Mouse (Mus musculus) embryonic facial prominence, embryonic 11.5 days (tissue): ENCODE measurements at regions not wholly inside any gene's neighbourhood (a gene's known extent, or its start where the extent isn't known, plus 50 kb on each side); places are given as distances from the start of the nearest gene placed in this dataset.

Experiments
- ATAC-seq: fragments of 200-750 bp; cut with Nextera tagmentation; replicated peaks from 2 replicates; pipeline ENCODE4 v1.8.0; 2017; ENCODE audit warnings: low read depth; ENCODE audit not compliant: insufficient number of reproducible peaks, low FRiP score, low TSS enrichment
- DNase-seq: peaks from one replicate; pipeline ENCODE4 v3.0.0-alpha.2; 2015; ENCODE audit warnings: low spot score
- H3K27ac ChIP-seq: fragments of 300-500 bp; sonication (generic); replicated peaks from 2 replicates; pipeline ENCODE4 v1.5.1; 2014; ENCODE audit warnings: mild to moderate bottlenecking, low read depth, low read length, control low read depth
- H3K27me3 ChIP-seq: fragments of 300-500 bp; sonication (generic); 2 replicates; pipeline ENCODE4 v1.6.1; 2014; ENCODE audit warnings: mild to moderate bottlenecking, low read length, moderate library complexity, mixed read lengths; ENCODE audit not compliant: control insufficient read depth, insufficient read depth
- H3K36me3 ChIP-seq: fragments of 300-500 bp; sonication (generic); replicated peaks from 2 replicates; pipeline ENCODE4 v1.6.1; 2014; ENCODE audit warnings: low read depth, mild to moderate bottlenecking, low read length, moderate library complexity, mixed read lengths; ENCODE audit not compliant: control insufficient read depth, insufficient read depth
- H3K4me1 ChIP-seq: fragments of 300-500 bp; sonication (generic); 2 replicates; pipeline ENCODE4 v1.6.1; 2014; ENCODE audit warnings: low read length, mixed read lengths; ENCODE audit not compliant: control insufficient read depth, insufficient read depth
- H3K4me2 ChIP-seq: fragments of 300-500 bp; sonication (generic); 2 replicates; pipeline ENCODE4 v1.6.1; 2014; ENCODE audit warnings: low read depth, mild to moderate bottlenecking, control low read depth, low read length, moderate library complexity
- H3K4me3 ChIP-seq: fragments of 300-500 bp; sonication (generic); 2 replicates; pipeline ENCODE4 v1.5.1; 2014; ENCODE audit warnings: low read depth, low read length, control low read depth
- H3K9ac ChIP-seq: fragments of 300-500 bp; sonication (generic); replicated peaks from 2 replicates; pipeline ENCODE4 v1.6.1; 2014; ENCODE audit warnings: mild to moderate bottlenecking, control low read depth, low read length
- H3K9me3 ChIP-seq: fragments of 300-500 bp; sonication (generic); replicated peaks from 2 replicates; pipeline ENCODE4 v1.6.1; 2016; ENCODE audit warnings: mild to moderate bottlenecking, low read length, inconsistent platforms, mixed read lengths; ENCODE audit not compliant: control insufficient read depth
- WGBS: fragments of 180-500 bp; shearing (Covaris S2); extraction: QIAGEN DNeasy Blood & Tissue Kit; methylation state at CpG from one replicate; pipeline ENCODE4 v1.1.7; 2014; 5-methylcytosine and 5-hydroxymethylcytosine counted together

DNA sequence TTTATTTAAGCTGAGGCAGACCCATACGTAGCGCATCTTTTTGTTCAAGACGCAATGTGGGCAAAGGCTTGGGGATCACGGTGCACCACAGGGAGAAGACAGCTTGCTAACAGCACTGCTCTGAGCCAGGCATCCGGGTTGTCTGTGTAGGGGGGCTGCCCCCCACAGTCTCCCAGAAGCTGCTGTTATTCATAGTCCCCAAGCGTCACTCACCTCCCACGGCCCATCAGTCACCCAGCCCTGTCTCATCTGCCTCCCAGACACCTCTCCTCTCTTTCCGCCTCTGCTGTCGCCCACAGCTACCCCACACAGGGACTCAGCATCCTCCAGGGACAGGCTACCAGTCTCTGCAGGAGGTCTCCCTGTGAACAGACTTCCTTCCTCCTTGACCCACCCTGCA, 75.7 kb downstream of the Chst1 start:
- Histone ChIP-seq H3K27me3 (no peaks in the 10 kb centered on the region), H3K9me3 (no peaks in the 10 kb centered on the region), H3K4me3 (no peak overlapping the region), H3K9ac (no peak overlapping the region), H3K4me2 (no peak overlapping the region), H3K27ac (no peak overlapping the region), H3K36me3 (no peaks in the 10 kb centered on the region), H3K4me1 (no peaks in the 10 kb centered on the region)
- DNase-seq = no peak
- WGBS = 62% methylated on average over 9 of the region's 9 CpGs
- no peak for ATAC-seq

DNA sequence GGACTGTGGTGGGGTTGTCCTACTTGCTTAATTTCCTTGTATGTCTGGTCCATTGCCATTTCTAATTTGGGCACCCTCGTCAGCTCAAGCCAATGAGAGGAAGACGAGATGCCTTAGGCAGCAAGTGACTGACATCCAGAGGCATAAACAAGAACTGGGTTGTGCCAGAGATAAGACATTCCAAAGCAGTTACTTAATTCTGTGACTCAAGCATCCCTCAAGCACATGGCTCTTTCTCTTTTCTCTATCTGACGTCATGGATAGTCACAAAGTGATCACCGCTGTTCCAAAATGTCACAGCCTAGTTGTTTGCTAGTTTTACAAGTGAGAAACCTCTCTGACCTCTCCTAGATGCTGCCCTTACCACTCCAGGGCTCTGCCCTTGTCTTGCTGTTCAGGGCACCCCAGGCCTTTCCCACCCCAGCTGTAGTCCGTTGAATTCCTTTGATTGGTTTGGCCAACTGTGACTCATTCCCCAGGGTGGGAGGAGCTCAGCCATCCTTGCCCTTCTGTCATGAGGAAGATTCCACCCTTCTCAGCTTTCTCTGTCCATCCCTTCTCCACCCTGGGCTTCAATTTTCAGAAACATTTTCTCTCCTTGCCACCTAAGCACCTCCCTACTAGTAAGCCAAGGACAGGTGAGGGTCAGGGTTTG, 78.9 kb downstream of the Chst1 start:
- H3K4me2 ChIP-seq = no peak overlapping the region
- WGBS = 71% methylated on average over 5 of the region's 5 CpGs
- H3K9me3 ChIP-seq = no peaks in the 10 kb centered on the region
- no peak overlapping the region for H3K27ac ChIP-seq
- H3K4me3 ChIP-seq = no peak overlapping the region
- H3K36me3 ChIP-seq = no peaks in the 10 kb centered on the region
- H3K4me1 ChIP-seq = no peaks in the 10 kb centered on the region
- no peaks in the 10 kb centered on the region for H3K27me3 ChIP-seq
- no peak overlapping the region for H3K9ac ChIP-seq
- DNase-seq (no peak), ATAC-seq (no peak)

DNA sequence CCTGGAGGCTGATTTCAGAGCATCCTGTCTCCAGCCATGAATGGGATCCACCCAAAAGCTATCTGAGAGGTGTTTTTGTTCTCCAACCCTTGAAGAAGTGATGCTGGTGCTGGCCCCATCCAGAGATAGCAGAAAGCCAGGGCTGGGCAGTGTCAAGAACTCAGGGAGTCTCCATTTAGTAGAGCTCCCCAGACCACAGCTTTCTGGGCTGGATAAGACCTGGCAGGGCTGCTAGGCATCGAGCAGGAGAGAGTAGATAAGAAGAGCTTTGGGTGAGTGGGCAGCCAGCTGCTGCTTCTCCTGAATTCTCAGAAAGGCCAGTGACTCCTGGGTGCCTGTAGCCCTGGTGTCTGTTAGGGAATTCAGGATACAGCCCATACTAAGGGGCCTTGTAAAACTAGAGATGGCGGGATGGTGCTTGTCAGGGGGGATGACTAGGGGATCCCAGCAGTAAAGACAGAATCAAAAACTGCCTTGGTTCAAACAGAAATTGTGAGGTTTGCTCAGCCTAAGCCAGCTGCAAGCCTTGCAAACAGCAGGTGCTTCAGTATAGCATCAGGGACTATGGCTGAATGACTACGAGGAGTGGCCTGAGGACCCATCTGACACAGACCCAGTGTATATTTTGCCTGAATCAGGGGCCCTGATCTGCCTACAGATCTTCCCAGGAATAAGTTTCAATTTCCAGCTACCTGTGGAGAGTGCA, 79.6 kb downstream of the Chst1 start:
- Histone ChIP-seq H3K4me1 (no peaks in the 10 kb centered on the region), H3K36me3 (no peaks in the 10 kb centered on the region), H3K9ac (no peak overlapping the region), H3K9me3 (no peaks in the 10 kb centered on the region), H3K27me3 (no peaks in the 10 kb centered on the region), H3K27ac (no peak overlapping the region), H3K4me3 (no peak overlapping the region), H3K4me2 (no peak overlapping the region)
- DNase-seq (no peak), ATAC-seq (no peak)
- 83% methylated on average over 3 of the region's 3 CpGs for WGBS

DNA sequence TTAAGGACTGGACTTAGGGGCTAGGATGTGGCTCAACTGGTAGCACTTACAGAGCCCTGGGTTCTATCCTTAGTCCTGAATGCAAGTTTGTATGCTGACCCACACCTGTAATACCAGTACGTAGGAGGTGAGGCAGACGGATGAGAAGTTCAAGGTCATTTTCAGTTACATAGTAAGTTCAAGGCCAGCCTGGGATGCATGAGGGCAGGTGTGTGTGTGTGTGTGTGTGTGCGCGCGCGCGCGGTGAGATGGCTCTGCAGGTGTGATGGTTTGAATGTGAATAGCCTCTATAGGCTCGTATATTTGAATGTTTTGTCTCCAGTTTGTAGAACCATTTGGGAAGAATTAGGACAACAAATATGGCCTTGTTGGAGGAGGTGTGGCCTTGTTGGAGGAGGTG, 82.7 kb downstream of the Chst1 start:
- H3K4me2 ChIP-seq = no peak overlapping the region
- no peaks in the 10 kb centered on the region for H3K27me3 ChIP-seq
- no peak overlapping the region for H3K4me3 ChIP-seq
- no peak overlapping the region for H3K9ac ChIP-seq
- WGBS = 96% methylated on average over 9 of the region's 9 CpGs
- DNase-seq (no peak), ATAC-seq (no peak)
- no peaks in the 10 kb centered on the region for H3K36me3 ChIP-seq
- no peaks in the 10 kb centered on the region for H3K9me3 ChIP-seq
- H3K27ac ChIP-seq = no peak overlapping the region
- H3K4me1 ChIP-seq = no peaks in the 10 kb centered on the region

DNA sequence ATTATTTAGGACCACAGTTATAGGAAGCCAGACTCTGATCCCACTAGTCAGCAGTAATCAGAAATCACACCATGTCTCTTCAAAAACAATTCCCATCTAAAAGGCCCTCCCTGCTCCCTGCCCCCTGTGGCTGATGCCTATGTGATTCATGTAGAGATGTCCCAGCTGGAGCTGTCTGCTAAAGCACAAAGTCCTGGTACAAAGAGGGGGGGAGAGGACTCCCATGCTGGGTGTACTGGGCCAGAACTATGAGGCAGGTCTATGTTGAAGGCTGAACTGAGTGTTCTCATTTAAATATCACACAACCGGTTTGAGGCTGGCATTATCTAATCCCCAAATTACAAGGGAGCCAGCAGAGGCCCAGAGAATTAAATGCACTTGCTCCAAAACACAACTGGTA, 88.2 kb downstream of the Chst1 start:
- Histone ChIP-seq H3K9ac (no peak overlapping the region), H3K27ac (no peak overlapping the region), H3K4me3 (no peak overlapping the region), H3K4me2 (no peak overlapping the region), H3K4me1 (no peaks in the 10 kb centered on the region), H3K36me3 (no peaks in the 10 kb centered on the region), H3K27me3 (no peaks in the 10 kb centered on the region), H3K9me3 (no peaks in the 10 kb centered on the region)
- no peak for DNase-seq
- 23% methylated on average over 1 of the region's 1 CpGs for WGBS
- ATAC-seq = no peak

DNA sequence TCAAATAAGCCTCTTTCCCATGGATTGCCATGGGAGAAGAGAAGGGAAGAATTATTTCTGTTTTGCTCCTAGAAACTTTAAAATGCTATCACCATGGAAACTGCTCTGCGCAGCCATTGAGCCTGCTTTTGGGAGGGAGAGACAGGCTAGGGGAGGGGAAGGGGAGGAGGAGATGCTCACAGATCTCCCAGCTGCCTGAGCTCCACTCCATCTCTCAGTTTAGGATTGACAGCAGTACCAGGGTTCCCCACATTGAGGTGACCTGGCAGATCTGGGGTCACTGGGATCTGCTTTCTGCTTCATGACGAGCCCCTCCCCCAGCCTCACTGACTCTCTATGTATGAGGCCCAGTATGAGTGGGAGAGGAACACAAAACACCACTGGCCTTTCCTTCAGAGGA, 89.7 kb downstream of the Chst1 start:
- H3K36me3 ChIP-seq = no peaks in the 10 kb centered on the region
- H3K27ac ChIP-seq = no peak overlapping the region
- DNase-seq (no peak), ATAC-seq (no peak)
- H3K4me2 ChIP-seq = no peak overlapping the region
- 27% methylated on average over 2 of the region's 2 CpGs for WGBS
- H3K9ac ChIP-seq = no peak overlapping the region
- H3K4me3 ChIP-seq = no peak overlapping the region
- no peaks in the 10 kb centered on the region for H3K4me1 ChIP-seq
- H3K9me3 ChIP-seq = no peaks in the 10 kb centered on the region
- H3K27me3 ChIP-seq = no peaks in the 10 kb centered on the region

DNA sequence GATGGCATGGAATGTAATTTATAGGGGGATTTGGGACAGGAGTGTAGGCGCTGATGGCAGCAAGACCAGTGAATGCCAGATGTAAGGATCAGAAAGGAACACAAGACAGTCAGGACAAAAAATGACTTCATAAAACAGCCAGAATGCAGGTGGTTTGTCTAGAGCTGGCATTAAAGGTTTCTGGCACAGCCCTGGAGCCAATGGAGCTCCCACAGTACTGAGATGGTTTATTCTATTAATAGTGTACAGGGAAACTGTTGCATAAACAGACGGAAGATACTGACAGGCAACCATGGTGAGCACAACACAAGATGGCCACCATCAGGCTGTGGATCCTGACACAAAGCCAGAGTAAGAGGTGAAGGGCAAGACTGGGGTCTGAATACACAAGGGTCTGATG, 90.8 kb downstream of the Chst1 start:
- DNase-seq = no peak
- H3K9ac ChIP-seq = no peak overlapping the region
- no peaks in the 10 kb centered on the region for H3K27me3 ChIP-seq
- H3K4me1 ChIP-seq = no peaks in the 10 kb centered on the region
- H3K9me3 ChIP-seq = no peaks in the 10 kb centered on the region
- H3K27ac ChIP-seq = no peak overlapping the region
- WGBS = 83% methylated on average over 2 of the region's 2 CpGs
- H3K4me3 ChIP-seq = no peak overlapping the region
- ATAC-seq = no peak
- H3K4me2 ChIP-seq = no peak overlapping the region
- no peaks in the 10 kb centered on the region for H3K36me3 ChIP-seq

DNA sequence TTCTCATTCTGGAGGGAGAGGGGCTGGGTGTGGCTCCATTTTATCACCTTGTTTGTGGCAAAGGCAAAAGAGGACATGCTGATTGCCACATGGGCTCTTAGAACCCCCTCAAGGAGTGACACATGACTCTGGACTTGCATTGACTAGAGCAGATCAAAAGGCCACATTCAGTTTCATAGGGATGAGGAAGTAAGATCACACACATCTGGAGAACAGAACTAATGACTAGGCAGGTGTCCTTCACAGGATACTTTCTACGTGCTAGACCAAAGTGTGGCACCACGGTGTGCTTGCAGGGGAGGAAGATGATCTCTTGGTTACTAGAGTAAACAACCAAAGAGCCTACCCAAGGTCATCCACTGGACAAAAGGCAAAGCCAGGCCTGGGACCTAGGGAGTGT, 91.9 kb downstream of the Chst1 start:
- Histone ChIP-seq H3K4me1 (no peaks in the 10 kb centered on the region), H3K27me3 (no peaks in the 10 kb centered on the region), H3K27ac (no peak overlapping the region), H3K4me2 (no peak overlapping the region), H3K9ac (no peak overlapping the region), H3K4me3 (no peak overlapping the region), H3K36me3 (no peaks in the 10 kb centered on the region), H3K9me3 (no peaks in the 10 kb centered on the region)
- WGBS = 85% methylated on average over 2 of the region's 2 CpGs
- DNase-seq (no peak), ATAC-seq (no peak)
